Mouse (Mus musculus): ENCODE results near the gene Ndrg4. TPM values are rescaled to one million over a fixed set of nuclear protein-coding genes. Genes with fewer than 3 reads are reported as not detected.
"Not testable (repeated sequence)": the region's sequence is repeated elsewhere in the genome, so short reads cannot be mapped to it uniquely, and the experiment has no call there.

Gene Ndrg4
- total RNA-seq, 1 experiment = 9.4 TPM

- DNase-seq (ENCODE audit: low read depth, low spot score) = no peak
- Histone ChIP-seq H3K4me1 (ENCODE audit: control insufficient read depth in 2 of 2, insufficient read depth in 2 of 2, low read length in 2 of 2, poor library complexity in 1 of 2) (no peaks in the 10 kb centered on the region), H3K4me3 (ENCODE audit: insufficient read depth in 1 of 2, low read depth in 1 of 2, low read length in 2 of 2, poor library complexity in 1 of 2, severe bottlenecking in 1 of 2) (no peak overlapping the region), H3K9ac (ENCODE audit: insufficient read depth, low read depth, low read length, poor library complexity, severe bottlenecking) (no peak overlapping the region), H3K9me3 (ENCODE audit: control insufficient read depth, insufficient read depth, low read depth, low read length) (no peaks in the 10 kb centered on the region), H3K27ac (ENCODE audit: insufficient read depth, low read depth, low read length, poor library complexity, severe bottlenecking) (no peak overlapping the region), H3K36me3 (ENCODE audit: control insufficient read depth, insufficient read depth, low read length, poor library complexity, severe bottlenecking) (no peaks in the 10 kb centered on the region)
- in situ Hi-C loops (cut with MboI; ENCODE audit: low sequenced_read_pairs in 2 of 2, unreplicated experiment in 2 of 2) = no loop called here
- TF ChIP-seq ZC3H11A (IDR thresholded peaks at IDR 0.05; ENCODE audit: borderline replicate concordance, low read depth, low read length) (no peak), HCFC1 (IDR thresholded peaks at IDR 0.05; ENCODE audit: borderline replicate concordance, insufficient read depth, low read length) (no peak), MAFK (IDR thresholded peaks at IDR 0.05; ENCODE audit: insufficient read depth, low read depth, low read length) (no peak), CHD2 (IDR thresholded peaks at IDR 0.05; ENCODE audit: low read depth, low read length) (no peak), ZNF384 (IDR thresholded peaks at IDR 0.05; ENCODE audit: low read depth, low read length) (no peak)
These were observed 15.2 kb upstream of the Ndrg4 start for GRCm38 (mm10) chr8:95661575-95661974.

DNA sequence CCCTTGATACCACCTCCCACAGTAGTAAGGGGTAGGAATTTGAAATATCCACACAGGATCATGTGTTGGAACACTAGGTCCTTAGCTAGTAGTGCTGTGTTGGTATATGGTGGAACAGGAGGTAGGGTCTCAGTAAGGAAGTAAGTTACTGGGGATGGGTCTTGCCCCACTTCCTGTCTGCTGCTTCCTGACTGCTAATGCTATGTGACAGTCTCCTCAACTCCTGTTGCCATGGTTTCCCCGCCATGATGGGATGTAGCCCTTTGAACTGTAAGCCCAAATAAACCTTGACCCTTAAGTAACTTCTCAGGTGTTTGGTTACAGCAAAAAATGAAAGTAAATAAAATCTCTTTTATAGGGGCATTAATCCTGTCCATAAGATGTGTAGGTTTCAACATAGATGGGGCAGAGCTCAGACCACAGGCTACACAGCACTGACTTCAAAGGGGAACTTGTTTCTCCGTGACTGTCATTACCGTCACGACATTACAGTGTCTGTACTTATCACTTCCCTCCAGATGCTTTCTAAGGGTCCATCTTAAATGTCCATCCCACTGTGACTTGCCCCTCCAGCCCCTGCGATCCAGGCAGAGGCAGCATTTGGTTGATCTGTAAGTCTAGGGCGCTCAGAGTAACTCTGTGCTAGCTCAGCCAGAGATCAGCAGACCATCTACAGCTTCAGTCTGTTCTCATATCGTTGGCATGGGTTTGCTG, 13.7 kb upstream of the Ndrg4 start:
- H3K4me1 ChIP-seq (ENCODE audit: control insufficient read depth in 2 of 2, insufficient read depth in 2 of 2, low read length in 2 of 2, poor library complexity in 1 of 2) = no peaks in the 10 kb centered on the region
- H3K4me3 ChIP-seq (ENCODE audit: insufficient read depth in 1 of 2, low read depth in 1 of 2, low read length in 2 of 2, poor library complexity in 1 of 2, severe bottlenecking in 1 of 2) = no peak overlapping the region
- in situ Hi-C loops (cut with MboI; ENCODE audit: low sequenced_read_pairs in 2 of 2, unreplicated experiment in 2 of 2) = no loop called here
- H3K9me3 ChIP-seq (ENCODE audit: control insufficient read depth, insufficient read depth, low read depth, low read length) = no peaks in the 10 kb centered on the region
- DNase-seq (ENCODE audit: low read depth, low spot score) = no peak
- H3K9ac ChIP-seq (ENCODE audit: insufficient read depth, low read depth, low read length, poor library complexity, severe bottlenecking) = no peak overlapping the region
- no peak for TF ChIP-seq HCFC1 (IDR thresholded peaks at IDR 0.05; ENCODE audit: borderline replicate concordance, insufficient read depth, low read length)
- no peak for TF ChIP-seq ZNF384 (IDR thresholded peaks at IDR 0.05; ENCODE audit: low read depth, low read length)
- no peak for TF ChIP-seq ZC3H11A (IDR thresholded peaks at IDR 0.05; ENCODE audit: borderline replicate concordance, low read depth, low read length)
- TF ChIP-seq MAFK (IDR thresholded peaks at IDR 0.05; ENCODE audit: insufficient read depth, low read depth, low read length) = no peak
- TF ChIP-seq CHD2 (IDR thresholded peaks at IDR 0.05; ENCODE audit: low read depth, low read length) = no peak
- H3K27ac ChIP-seq (ENCODE audit: insufficient read depth, low read depth, low read length, poor library complexity, severe bottlenecking) = no peak overlapping the region
- no peaks in the 10 kb centered on the region for H3K36me3 ChIP-seq (ENCODE audit: control insufficient read depth, insufficient read depth, low read length, poor library complexity, severe bottlenecking)

- Histone ChIP-seq H3K9ac (ENCODE audit: insufficient read depth, low read depth, low read length, poor library complexity, severe bottlenecking) (no peak overlapping the region), H3K4me3 (ENCODE audit: insufficient read depth in 1 of 2, low read depth in 1 of 2, low read length in 2 of 2, poor library complexity in 1 of 2, severe bottlenecking in 1 of 2) (no peak overlapping the region), H3K4me1 (ENCODE audit: control insufficient read depth in 2 of 2, insufficient read depth in 2 of 2, low read length in 2 of 2, poor library complexity in 1 of 2) (no peaks in the 10 kb centered on the region), H3K9me3 (ENCODE audit: control insufficient read depth, insufficient read depth, low read depth, low read length) (no peaks in the 10 kb centered on the region), H3K36me3 (ENCODE audit: control insufficient read depth, insufficient read depth, low read length, poor library complexity, severe bottlenecking) (no peaks in the 10 kb centered on the region), H3K27ac (ENCODE audit: insufficient read depth, low read depth, low read length, poor library complexity, severe bottlenecking) (no peak overlapping the region)
- no peak for TF ChIP-seq ZNF384 (IDR thresholded peaks at IDR 0.05; ENCODE audit: low read depth, low read length)
- TF ChIP-seq HCFC1 (IDR thresholded peaks at IDR 0.05; ENCODE audit: borderline replicate concordance, insufficient read depth, low read length) = no peak
- TF ChIP-seq CHD2 (IDR thresholded peaks at IDR 0.05; ENCODE audit: low read depth, low read length) = no peak
- TF ChIP-seq MAFK (IDR thresholded peaks at IDR 0.05; ENCODE audit: insufficient read depth, low read depth, low read length) = no peak
- TF ChIP-seq ZC3H11A (IDR thresholded peaks at IDR 0.05; ENCODE audit: borderline replicate concordance, low read depth, low read length) = no peak
- in situ Hi-C loops (cut with MboI; ENCODE audit: low sequenced_read_pairs in 2 of 2, unreplicated experiment in 2 of 2) = no loop called here
- DNase-seq (ENCODE audit: low read depth, low spot score) = no peak
These were observed 13.2 kb upstream of the Ndrg4 start for GRCm38 (mm10) chr8:95663599-95663949.

GRCm38 (mm10) chr8:95665813-95666452, 10.8 kb upstream of the Ndrg4 start:
- H3K9me3 ChIP-seq (ENCODE audit: control insufficient read depth, insufficient read depth, low read depth, low read length); H3K36me3 ChIP-seq (ENCODE audit: control insufficient read depth, insufficient read depth, low read length, poor library complexity, severe bottlenecking); H3K4me1 ChIP-seq (ENCODE audit: control insufficient read depth in 2 of 2, insufficient read depth in 2 of 2, low read length in 2 of 2, poor library complexity in 1 of 2); H3K4me3 ChIP-seq (ENCODE audit: insufficient read depth in 1 of 2, low read depth in 1 of 2, low read length in 2 of 2, poor library complexity in 1 of 2, severe bottlenecking in 1 of 2); DNase-seq (ENCODE audit: low read depth, low spot score); H3K27ac ChIP-seq (ENCODE audit: insufficient read depth, low read depth, low read length, poor library complexity, severe bottlenecking); H3K9ac ChIP-seq (ENCODE audit: insufficient read depth, low read depth, low read length, poor library complexity, severe bottlenecking); in situ Hi-C loops (cut with MboI; ENCODE audit: low sequenced_read_pairs in 2 of 2, unreplicated experiment in 2 of 2): not testable (repeated sequence)
